Mouse (Mus musculus): ENCODE data around the gene Cebpg. TPM values are rescaled to one million over a fixed set of nuclear protein-coding genes. Genes with fewer than 3 reads are reported as not detected.

Gene Cebpg
- polyA plus RNA-seq, 1 experiment from 2014 or later = 42.3 TPM

GRCm38 (mm10) chr7:35013228-35013627 is 43.1 kb downstream of the Cebpg start:
- Histone ChIP-seq H3K4me1 (no peaks in the 10 kb centered on the region), H3K27ac (no peak overlapping the region), H3K4me3 (no peak overlapping the region), H3K9ac (no peak overlapping the region), H3K9me3 (no peaks in the 10 kb centered on the region), H3K27me3 (no peaks in the 10 kb centered on the region), H3K36me3 (no peaks in the 10 kb centered on the region), H3K4me2 (no peak overlapping the region)
- WGBS = 80% methylated on average over 9 of the region's 9 CpGs
- ATAC-seq (ENCODE audit: borderline replicate concordance, extremely low read depth, low FRiP score, low TSS enrichment) = no peak

DNA sequence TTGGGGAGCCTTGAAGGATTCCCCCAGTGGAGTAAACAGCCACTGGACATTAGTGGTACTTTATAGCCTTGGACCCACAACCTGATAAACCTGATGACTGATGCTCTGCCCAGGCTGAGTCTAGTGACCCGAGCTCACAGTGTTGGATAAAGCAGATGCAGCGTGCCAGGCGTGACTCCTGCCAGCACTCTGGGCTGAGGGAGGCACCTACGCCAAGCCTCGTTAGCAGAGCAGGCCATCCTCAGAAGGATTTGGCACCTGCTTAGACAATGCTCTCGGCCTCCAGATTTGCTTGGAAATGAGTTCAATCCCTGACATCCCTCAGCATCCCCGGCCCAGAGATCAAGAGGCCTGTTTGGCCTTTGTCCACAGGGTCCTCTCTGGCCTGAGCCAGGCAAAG is 49.7 kb downstream of the Cebpg start:
- no peaks in the 10 kb centered on the region for H3K36me3 ChIP-seq
- no peak overlapping the region for H3K9ac ChIP-seq
- no peak for ATAC-seq (ENCODE audit: borderline replicate concordance, extremely low read depth, low FRiP score, low TSS enrichment)
- WGBS = 82% methylated on average over 7 of the region's 7 CpGs
- H3K4me3 ChIP-seq = no peak overlapping the region
- H3K27ac ChIP-seq = no peak overlapping the region
- no peaks in the 10 kb centered on the region for H3K27me3 ChIP-seq
- no peaks in the 10 kb centered on the region for H3K9me3 ChIP-seq
- no peaks in the 10 kb centered on the region for H3K4me1 ChIP-seq
- H3K4me2 ChIP-seq = no peak overlapping the region

DNA sequence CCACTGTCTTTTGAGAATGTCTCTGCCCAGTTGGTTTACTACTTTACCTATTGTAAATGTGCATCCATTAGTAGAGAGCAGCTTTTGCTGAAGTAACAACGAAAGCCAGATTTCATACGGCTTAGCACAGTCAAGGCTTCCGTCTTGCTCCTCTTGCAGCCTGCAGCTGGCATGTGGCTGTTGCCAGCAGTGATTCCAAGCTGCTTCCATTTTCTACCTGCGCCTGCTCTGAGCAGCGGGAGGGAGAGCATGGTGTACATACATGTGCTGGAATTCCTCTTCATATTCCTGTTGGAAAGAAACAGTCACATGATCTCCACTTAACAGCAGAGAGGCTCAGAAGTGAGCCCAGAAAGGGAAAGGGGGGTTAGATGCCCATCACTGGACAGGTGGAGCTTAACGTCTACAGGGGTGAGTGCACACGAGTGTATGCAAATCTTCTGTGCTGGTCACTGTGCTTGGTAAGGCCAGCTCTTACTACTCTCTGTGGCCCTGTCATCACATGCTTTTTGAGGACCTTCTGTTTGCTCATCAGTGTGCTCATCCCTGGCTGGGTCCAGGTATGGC is 53.1 kb downstream of the Cebpg start:
- ATAC-seq (ENCODE audit: borderline replicate concordance, extremely low read depth, low FRiP score, low TSS enrichment) = peak; percentile 12; the same call in 1 of the 2 replicates
- Histone ChIP-seq H3K4me2 (no peak overlapping the region), H3K4me3 (no peak overlapping the region), H3K9ac (no peak overlapping the region), H3K27me3 (no peaks in the 10 kb centered on the region), H3K36me3 (no peaks in the 10 kb centered on the region), H3K4me1 (no peaks in the 10 kb centered on the region), H3K9me3 (no peaks in the 10 kb centered on the region), H3K27ac (no peak overlapping the region)
- WGBS = 68% methylated on average over 7 of the region's 7 CpGs

DNA sequence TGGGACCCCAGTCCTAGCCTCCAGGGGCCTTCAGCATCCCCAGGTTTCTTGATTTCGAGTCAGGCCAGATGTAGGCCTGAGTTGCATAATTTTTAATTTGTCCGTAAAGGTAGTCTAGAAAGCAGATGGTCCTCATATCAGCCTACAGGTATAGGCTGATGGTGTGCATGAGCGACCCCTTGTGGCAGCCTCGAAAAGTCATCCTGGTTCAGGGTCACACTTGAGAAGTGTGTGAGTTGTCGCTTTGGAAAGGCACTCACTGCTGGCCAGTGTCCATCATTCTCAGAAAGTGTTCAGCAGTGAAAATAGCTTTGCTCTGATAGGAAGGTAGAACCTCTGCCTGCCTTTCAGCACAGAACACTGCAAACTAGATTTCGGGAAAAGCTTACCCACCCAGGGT is 55.5 kb downstream of the Cebpg start:
- ATAC-seq (ENCODE audit: borderline replicate concordance, extremely low read depth, low FRiP score, low TSS enrichment) = no peak
- Histone ChIP-seq H3K9me3 (no peaks in the 10 kb centered on the region), H3K4me3 (no peak overlapping the region), H3K27me3 (no peaks in the 10 kb centered on the region), H3K9ac (no peak overlapping the region), H3K4me1 (no peaks in the 10 kb centered on the region), H3K36me3 (no peaks in the 10 kb centered on the region), H3K4me2 (no peak overlapping the region), H3K27ac (no peak overlapping the region)
- WGBS = 36% methylated on average over 6 of the region's 6 CpGs

Small RNA genes lying within 50 kb of the gene (microRNA-seq; reads per million reads assigned to microRNA genes)
- gene Gm25033 = not detected

Other genes starting within 250 kb of the Cebpg start
- 4.4 TPM in 2 replicates for gene Chst8, start 243.9 kb downstream of the Cebpg start, polyA plus RNA-seq (2015; fragmentation: Nextera tagmentation; extraction: Ambion mirVana)
- 67.5 and 67.6 TPM in 2 replicates for gene Pepd, start 144.2 kb downstream of the Cebpg start, polyA plus RNA-seq (2015; fragmentation: Nextera tagmentation; extraction: Ambion mirVana)
- 6.9 and 7.3 TPM in 2 replicates for gene Cebpa, start 62.7 kb upstream of the Cebpg start, polyA plus RNA-seq (2015; fragmentation: Nextera tagmentation; extraction: Ambion mirVana)
- 2.3 and 3.4 TPM in 2 replicates for gene Slc7a10, start 129.8 kb upstream of the Cebpg start, polyA plus RNA-seq (2015; fragmentation: Nextera tagmentation; extraction: Ambion mirVana)
- 7.7 and 7.9 TPM in 2 replicates for gene Lrp3, start 158.9 kb upstream of the Cebpg start, polyA plus RNA-seq (2015; fragmentation: Nextera tagmentation; extraction: Ambion mirVana)

Measured in lung, embryonic 15.5 days (tissue).